Mouse (Mus musculus) yolk sac, embryonic 10.5 days (tissue): ENCODE results near the gene Otulin.
A peak's percentile ranks its signal among the peaks of the same experiment; 100 is the strongest.

Experiments
- DNase-seq: peaks from one replicate; pipeline ENCODE4 v3.0.0-alpha.2; 2017; ENCODE audit warnings: low spot score

Gene Otulin

DNA sequence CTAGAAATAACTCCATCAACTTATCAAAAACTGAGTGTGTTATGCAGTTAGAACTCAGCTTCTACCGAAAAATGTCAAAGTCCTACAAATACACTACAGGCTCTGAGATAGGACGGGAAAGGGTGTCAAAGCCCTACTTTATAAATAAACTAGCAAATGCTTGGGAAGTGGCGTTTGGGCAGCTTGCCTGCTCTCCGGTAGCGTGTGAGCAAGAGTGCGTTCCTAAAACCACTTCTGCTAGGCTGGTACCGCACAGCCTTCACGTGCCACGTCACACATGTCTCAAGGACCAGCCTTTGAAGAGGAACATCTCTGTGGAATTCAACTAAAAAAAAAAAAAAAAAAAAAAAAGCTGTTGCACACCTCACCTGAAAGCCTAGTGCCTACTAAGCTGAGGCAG, 127.3 kb downstream of the Otulin start:
- DNase-seq, result no peak

GRCm38 (mm10) chr15:27502338-27502737, 128.2 kb downstream of the Otulin start:
- DNase-seq, result peak; percentile 75

GRCm38 (mm10) chr15:27500390-27500789, 130.1 kb downstream of the Otulin start:
- DNase-seq, result no peak

DNA sequence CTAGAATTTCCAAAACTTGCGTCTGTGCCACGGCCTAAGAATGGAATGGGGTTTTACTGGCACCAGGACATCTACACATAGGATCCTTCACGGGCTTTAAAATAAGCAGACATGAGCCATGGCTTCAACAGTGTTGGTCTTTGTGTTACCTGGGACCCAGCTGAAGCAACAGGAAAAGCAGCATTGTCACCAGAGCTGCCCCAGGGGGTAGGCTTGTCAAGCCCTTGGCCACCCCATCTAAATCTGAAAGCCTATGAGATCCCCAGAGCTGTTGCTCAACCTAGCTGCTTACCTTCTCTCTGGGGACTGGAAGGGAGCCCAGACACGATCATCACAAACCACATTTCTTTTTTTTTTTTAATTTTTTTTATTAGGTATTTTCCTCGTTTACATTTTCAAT, 132.4 kb downstream of the Otulin start:
- DNase-seq, result no peak

- peak; percentile 32 for DNase-seq
Measured at GRCm38 (mm10) chr15:27497300-27497997, 133.0 kb downstream of the Otulin start.

DNA sequence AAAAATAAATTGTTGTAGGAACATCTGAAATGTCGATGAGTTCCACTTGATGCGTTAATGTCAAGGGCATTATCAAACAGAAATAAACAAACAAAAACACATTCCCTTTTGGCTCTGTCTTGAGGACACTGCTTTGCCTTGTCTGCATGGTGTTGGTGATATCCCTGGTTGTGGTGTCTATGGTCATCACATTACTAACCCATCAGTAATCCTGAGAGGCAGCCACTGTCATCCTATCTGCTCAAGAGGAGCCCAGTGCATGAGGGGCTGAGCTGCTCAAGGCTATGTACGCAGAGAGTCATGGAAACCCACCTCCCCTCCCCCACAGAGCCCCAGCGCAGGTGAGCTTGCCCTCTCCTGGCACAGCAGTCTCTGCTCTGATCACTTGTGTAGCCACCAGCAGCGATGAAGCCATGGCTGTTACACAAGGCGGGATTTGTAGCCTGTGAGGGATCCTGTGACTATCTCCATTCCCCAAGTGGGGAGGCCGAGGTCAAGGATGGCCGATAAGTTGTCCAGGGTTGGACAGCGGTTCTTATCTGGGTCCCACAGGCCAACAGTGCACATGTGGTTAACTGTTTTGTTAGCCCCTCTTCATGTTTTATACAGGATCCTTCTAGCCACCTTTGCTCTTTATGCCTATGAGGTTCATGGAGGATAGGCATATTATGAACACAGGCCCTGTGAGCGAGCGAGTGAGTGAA, 133.7 kb downstream of the Otulin start:
- DNase-seq, result peak; percentile 64

DNA sequence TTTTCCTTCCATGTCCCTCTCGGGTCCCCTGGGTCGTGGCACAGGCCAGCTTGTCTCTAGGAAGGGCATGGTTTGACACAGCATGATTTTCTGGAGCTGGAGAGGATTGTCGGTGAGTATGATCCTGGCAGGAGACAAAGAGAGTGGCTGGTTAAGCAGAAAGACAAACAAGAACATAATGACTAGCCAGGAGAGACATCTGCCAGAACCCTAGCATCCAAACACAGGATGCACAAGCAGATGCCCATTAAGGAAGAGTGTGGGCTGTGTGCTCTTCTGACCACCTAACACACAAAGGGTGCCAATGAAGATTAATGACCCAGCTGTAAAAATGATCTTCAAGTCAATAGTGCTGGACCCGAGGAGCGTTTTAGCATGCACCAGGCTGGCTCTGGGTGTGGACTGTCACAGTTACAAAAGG, 134.5 kb downstream of the Otulin start:
- no peak for DNase-seq

DNA sequence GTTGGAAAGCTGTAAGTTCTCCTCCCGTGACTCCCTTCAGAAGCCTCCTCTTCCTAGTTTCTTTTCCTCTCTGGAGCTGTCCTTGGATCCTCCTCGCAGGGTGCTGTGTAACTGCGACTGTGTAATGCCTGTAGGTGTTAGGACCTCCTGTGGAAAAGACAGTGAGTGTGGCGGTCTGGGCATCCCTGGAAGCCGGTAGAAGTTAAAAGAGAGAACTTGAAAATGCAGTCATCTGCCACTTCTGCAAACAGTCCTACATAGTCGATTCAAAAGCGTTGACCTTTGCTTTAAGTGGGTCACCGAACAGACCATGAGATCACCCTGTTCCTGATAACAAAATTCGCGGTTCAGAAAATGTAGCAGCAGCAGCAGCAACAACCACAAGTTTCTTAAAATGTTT, 137.0 kb downstream of the Otulin start:
- DNase-seq, result peak; percentile 59

DNA sequence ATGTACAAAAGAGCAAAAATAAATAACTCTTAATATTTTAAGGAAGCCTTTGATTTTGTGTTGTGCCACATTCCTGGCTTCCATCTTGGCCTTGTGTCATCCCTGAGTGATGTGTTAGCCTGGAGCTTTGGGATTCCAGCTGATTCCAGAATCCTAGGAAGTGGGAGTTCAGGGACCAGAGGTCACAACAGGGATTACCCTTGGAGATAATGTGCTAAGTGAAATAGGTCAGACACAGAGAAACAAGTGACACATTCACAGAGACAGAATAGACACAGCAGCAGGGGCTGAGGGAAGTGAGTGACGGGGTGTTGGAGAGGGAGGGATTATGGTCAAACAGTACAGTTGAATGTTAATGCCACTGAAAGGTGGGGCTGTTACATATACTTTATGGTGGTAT, 137.8 kb downstream of the Otulin start:
- peak; percentile 64 for DNase-seq
